Mouse (Mus musculus) kidney, embryonic 15.5 days (tissue): ENCODE data around the gene Sec1. TPM values are rescaled to one million over a fixed set of nuclear protein-coding genes. Genes with fewer than 3 reads are reported as not detected.
"Not testable (repeated sequence)": the region's sequence is repeated elsewhere in the genome, so short reads cannot be mapped to it uniquely, and the experiment has no call there.

Experiments
- ATAC-seq: fragments of 200-750 bp; cut with Nextera tagmentation; replicated peaks from 2 replicates; pipeline ENCODE4 v1.8.0; 2017; ENCODE audit warnings: moderate TSS enrichment; ENCODE audit not compliant: low FRiP score
- H3K27ac ChIP-seq: fragments of 300-500 bp; sonication (generic); 2 replicates; pipeline ENCODE4 v1.5.1; 2015; ENCODE audit warnings: mild to moderate bottlenecking, inconsistent platforms
- H3K27me3 ChIP-seq: fragments of 300-500 bp; sonication (generic); 2 replicates; pipeline ENCODE4 v1.6.1; 2015; ENCODE audit warnings: inconsistent platforms
- H3K36me3 ChIP-seq: fragments of 300-500 bp; sonication (generic); 2 replicates; pipeline ENCODE4 v1.6.1; 2015; ENCODE audit warnings: inconsistent platforms
- H3K4me1 ChIP-seq: fragments of 300-500 bp; sonication (generic); 2 replicates; pipeline ENCODE4 v1.6.1; 2015; ENCODE audit warnings: inconsistent platforms
- H3K4me2 ChIP-seq: fragments of 300-500 bp; sonication (generic); 2 replicates; pipeline ENCODE4 v1.6.1; 2015; ENCODE audit warnings: moderate library complexity, mild to moderate bottlenecking, inconsistent platforms
- H3K4me3 ChIP-seq: fragments of 300-500 bp; sonication (generic); replicated peaks from 2 replicates; pipeline ENCODE4 v1.5.1; 2015; ENCODE audit warnings: mild to moderate bottlenecking, inconsistent platforms
- H3K9ac ChIP-seq: fragments of 300-500 bp; sonication (generic); 2 replicates; pipeline ENCODE4 v1.6.1; 2015; ENCODE audit warnings: mild to moderate bottlenecking, inconsistent platforms
- H3K9me3 ChIP-seq: fragments of 300-500 bp; sonication (generic); replicated peaks from 2 replicates; pipeline ENCODE4 v1.6.1; 2016; ENCODE audit warnings: inconsistent platforms
- WGBS: fragments of 180-500 bp; shearing (Covaris S2); methylation state at CpG from one replicate; pipeline ENCODE4 v1.1.7; 2015; ENCODE audit warnings: mixed read lengths; 5-methylcytosine and 5-hydroxymethylcytosine counted together
- polyA plus RNA-seq: library from polyadenylated mRNA; unstranded; fragments of >200 nt; fragmentation: Nextera tagmentation; extraction: Ambion mirVana; gene quantifications from 2 replicates; pipeline ENCODE4 v1.2.1, GENCODE M21; 2015

Gene Sec1
- polyA plus RNA-seq, 1 experiment from 2014 or later, result 0.29 TPM

DNA sequence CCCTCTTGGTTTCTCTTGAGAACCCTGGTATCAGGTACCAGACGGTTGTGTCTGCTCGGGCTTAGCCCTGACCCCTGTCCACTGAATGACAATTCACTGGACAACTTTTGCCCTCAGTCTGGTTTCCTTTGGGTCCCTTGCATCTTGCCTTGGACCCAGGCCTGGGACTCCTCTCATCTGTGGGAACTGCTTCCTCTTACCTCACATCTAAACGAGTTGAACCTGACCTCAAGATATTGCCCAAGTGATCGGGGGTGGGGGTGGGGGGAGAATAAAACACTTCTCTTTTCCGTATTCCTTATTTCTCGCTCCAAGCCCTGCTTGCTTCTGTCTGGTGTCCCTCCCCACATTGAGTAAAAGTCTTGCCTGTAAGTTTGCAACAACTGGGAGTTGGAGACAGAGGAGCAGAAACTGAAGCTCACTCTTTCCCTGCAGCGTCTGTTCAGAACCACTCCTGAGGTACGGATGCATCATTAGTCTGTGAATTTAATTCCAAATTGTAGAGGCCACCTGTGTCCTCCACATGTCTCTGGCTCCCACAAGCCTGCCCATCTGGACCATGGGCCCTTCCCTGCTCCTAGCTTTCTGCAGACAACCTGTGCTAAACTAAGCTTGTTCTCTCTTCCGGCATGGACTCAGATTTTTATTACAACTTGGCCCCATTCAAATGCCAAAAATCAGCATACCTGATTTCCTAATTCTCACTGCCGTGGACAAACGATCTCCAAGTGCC, 33.3 kb downstream of the Sec1 start:
- 70% methylated on average over 11 of the region's 11 CpGs for WGBS
- no peak overlapping the region for H3K4me3 ChIP-seq
- H3K9me3 ChIP-seq, result no peaks in the 10 kb centered on the region; the same call in 1 of the 2 replicates
- H3K4me1 ChIP-seq, result peaks cover 28% of the 10 kb centered on the region
- H3K27me3 ChIP-seq, result no peaks in the 10 kb centered on the region
- ATAC-seq, result no peak
- no peak overlapping the region for H3K27ac ChIP-seq
- no peaks in the 10 kb centered on the region for H3K36me3 ChIP-seq
- no peak overlapping the region for H3K4me2 ChIP-seq
- no peak overlapping the region for H3K9ac ChIP-seq

DNA sequence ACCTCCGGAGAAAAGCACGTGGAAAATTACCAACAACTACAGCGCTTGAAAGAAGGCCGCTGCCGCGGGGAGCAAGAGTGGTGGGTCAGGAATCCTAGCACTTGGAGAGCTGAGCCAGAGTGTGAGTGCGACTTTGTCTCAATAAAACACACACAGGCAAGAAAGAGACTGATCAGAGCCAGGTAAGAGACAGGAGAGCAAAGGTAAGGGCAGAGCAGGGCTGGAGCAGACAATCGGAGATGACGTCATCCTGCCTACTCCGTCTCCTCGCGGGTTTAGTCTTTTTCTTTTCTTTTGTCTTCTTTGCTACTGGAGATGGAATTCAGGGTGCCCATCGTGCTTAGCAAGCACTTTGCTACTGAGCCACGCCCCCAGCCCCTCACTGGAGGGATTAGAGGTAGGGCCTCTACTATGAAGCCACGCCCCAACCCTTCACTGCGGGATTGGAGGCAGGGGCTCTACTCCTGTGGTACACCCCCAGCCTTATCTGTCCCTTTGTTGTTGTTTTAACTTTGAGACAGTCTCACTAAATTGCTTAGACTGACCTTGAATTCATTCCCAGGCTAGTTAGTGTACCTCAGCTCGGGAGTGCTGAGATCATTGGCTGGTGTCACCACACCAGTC, 39.7 kb downstream of the Sec1 start:
- H3K27ac ChIP-seq, result no peak overlapping the region
- 38% methylated on average over 17 of the region's 17 CpGs for WGBS
- H3K9ac ChIP-seq, result no peak overlapping the region
- H3K9me3 ChIP-seq, result no peaks in the 10 kb centered on the region; the same call in 1 of the 2 replicates
- no peak for ATAC-seq
- peak overlapping the region; percentile 47 for H3K4me2 ChIP-seq
- H3K27me3 ChIP-seq, result no peaks in the 10 kb centered on the region
- no peaks in the 10 kb centered on the region for H3K36me3 ChIP-seq
- H3K4me1 ChIP-seq, result peaks cover 5% of the 10 kb centered on the region; the same call in 1 of the 2 replicates
- no peak overlapping the region for H3K4me3 ChIP-seq

DNA sequence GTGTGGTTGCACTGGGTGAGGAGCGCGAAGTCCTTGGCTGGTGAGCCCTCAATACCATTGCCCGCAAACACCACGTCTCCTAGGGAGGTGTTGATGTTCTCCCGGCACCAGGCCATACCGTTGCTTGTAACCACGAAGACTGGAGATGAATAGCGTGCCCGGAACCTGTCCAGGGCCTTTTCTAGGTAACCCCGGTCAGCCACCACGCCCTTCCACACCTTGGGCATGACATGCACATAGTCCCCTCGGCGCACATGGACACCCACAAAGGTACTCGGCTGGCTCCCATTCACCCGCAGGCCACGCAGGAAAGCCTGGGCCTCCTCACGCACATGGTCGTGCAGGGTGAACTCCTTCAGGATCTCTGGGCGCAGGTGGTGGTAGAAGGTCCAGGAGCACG, 43.7 kb downstream of the Sec1 start:
- H3K9me3 ChIP-seq, ATAC-seq, H3K4me2 ChIP-seq, H3K27me3 ChIP-seq, H3K36me3 ChIP-seq, H3K27ac ChIP-seq, H3K4me3 ChIP-seq, H3K9ac ChIP-seq, H3K4me1 ChIP-seq: not testable (repeated sequence)
- WGBS, result 94% methylated on average over 20 of the region's 20 CpGs

DNA sequence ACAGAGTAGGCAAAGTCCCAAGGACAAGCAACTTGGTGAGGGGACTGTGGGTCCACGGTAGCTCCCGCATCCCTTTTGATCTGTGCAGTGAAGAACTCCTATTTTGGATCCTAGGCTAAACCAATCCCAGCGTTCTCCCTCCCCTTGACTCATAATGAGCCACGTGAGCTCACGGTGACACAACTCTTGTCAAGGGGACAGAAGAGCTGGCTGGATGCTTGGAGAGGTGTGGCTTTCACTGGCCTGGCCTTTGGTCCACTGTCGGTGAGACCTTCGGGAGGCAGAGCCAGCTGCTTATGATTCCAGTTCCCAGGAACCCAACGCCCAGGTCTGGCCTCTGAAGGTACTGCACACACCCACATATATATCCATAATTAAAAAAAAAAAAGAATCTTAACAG, 44.9 kb downstream of the Sec1 start:
- Histone ChIP-seq H3K9ac (no peak overlapping the region), H3K9me3 (no peaks in the 10 kb centered on the region), H3K4me1 (peaks cover 9% of the 10 kb centered on the region), H3K27me3 (no peaks in the 10 kb centered on the region), H3K4me2 (no peak overlapping the region), H3K27ac (no peak overlapping the region), H3K36me3 (no peaks in the 10 kb centered on the region), H3K4me3 (no peak overlapping the region)
- 71% methylated on average over 8 of the region's 8 CpGs for WGBS
- no peak for ATAC-seq

DNA sequence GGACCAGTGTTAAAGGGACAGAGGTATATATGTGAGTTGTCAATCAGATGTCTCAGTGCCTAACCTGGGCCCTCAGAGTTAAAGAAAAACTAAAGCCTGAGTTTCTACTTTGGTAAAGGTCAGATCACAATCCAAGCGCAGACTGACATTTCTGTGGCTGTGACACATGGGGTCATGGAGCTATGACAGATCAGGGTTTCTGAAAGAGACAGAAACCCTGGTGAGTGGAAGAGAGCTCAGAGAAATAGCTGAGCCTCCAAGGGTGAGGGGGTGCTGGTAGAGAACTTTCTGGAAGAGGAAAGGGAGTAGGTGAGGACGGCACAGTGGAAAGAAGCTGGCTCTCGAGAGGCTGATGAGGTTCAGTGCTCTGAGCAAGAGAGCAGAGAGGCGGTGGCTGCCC, 47.5 kb downstream of the Sec1 start:
- WGBS, result 63% methylated on average over 4 of the region's 4 CpGs
- Histone ChIP-seq H3K9me3 (no peaks in the 10 kb centered on the region), H3K27ac (no peak overlapping the region), H3K27me3 (no peaks in the 10 kb centered on the region), H3K36me3 (no peaks in the 10 kb centered on the region), H3K9ac (no peak overlapping the region), H3K4me1 (peaks cover 29% of the 10 kb centered on the region), H3K4me3 (no peak overlapping the region), H3K4me2 (no peak overlapping the region)
- ATAC-seq, result no peak

DNA sequence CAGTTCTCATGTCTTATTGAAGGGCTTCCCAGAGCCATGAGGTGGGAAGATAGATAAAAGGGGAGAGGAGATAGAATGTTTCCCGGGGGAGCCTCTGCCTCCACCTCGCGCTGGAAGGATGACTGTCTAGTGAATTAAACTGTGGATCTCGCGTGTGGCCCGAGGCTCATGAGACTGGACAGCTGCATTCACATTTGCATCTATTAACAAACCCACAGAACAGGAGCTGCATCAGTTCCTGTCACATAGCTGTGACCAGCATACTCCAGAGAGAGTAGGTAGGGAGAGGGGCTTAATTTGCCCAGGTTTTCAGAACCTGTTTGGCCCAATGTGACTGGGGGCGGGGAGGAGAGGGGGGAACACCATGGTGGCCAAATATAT, 48.6 kb downstream of the Sec1 start:
- no peak overlapping the region for H3K27ac ChIP-seq
- 82% methylated on average over 7 of the region's 7 CpGs for WGBS
- H3K36me3 ChIP-seq, result no peaks in the 10 kb centered on the region
- H3K9ac ChIP-seq, result no peak overlapping the region
- no peak for ATAC-seq
- H3K4me2 ChIP-seq, result no peak overlapping the region
- H3K27me3 ChIP-seq, result no peaks in the 10 kb centered on the region
- H3K4me3 ChIP-seq, result no peak overlapping the region
- peaks cover 40% of the 10 kb centered on the region for H3K4me1 ChIP-seq
- no peaks in the 10 kb centered on the region for H3K9me3 ChIP-seq

DNA sequence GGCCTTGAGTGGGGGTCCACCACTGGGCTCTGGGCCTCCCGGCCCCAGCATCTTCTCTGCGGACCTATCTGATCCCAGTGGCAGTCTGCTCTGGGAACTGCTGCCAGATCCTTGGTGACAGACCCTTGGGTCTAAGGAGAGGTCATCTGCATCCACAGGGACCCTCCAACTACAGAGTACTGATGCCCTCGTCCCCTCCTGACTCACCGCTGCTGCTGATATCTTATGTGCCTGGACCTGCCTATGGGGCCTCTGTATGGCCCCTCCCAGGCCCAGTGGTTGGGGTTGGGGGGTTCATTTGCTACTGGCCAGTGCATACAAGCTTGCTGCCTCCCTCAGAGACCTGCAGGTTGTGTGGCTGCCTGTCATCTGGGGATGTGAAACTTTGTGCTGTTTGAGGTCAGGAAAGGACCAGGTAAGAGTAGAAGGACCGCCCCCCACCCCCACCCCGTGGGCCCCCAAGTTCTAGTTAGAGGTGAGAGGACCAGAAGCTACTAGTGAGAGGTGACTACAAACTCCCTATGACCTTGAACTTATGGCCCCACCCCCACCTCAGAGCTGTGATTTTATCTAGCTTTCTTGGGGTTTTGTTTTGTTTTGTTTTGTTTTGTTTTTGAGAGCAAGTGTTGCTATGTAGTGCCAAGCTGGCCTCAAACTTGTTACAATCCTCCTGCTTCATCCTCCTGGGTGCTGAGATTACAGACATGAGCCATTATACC, 49.2 kb downstream of the Sec1 start:
- Histone ChIP-seq H3K27ac (peak overlapping the region; percentile 95), H3K4me1 (peaks cover 45% of the 10 kb centered on the region), H3K4me2 (peak overlapping the region; percentile 76), H3K4me3 (peak overlapping the region; percentile 47), H3K36me3 (no peaks in the 10 kb centered on the region), H3K9ac (peak overlapping the region; percentile 39; the same call in 1 of the 2 replicates), H3K9me3 (no peaks in the 10 kb centered on the region), H3K27me3 (no peaks in the 10 kb centered on the region)
- WGBS, result 71% methylated on average over 6 of the region's 6 CpGs
- ATAC-seq, result no peak

DNA sequence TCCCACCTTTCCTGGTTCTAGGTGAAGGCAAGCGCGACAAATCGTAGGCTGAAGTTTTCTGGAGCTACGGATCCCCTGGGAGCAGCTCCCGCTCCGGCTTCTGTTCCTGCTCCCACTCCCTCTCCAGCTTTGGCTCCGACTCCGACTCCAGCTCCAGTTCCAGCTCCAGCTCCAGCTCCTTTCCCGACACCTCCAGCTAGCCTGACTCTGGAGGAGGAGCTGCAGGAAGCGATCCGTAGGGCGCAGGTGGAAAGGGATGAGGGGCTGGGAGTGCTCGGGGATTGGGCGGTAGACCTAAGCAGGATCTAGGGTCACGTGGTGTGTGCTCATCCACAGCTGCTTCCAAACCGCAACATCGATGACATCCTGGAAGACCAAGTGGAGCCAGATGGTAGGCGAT, 50.0 kb downstream of the Sec1 start:
- Histone ChIP-seq H3K9me3 (no peaks in the 10 kb centered on the region), H3K36me3 (no peaks in the 10 kb centered on the region), H3K9ac (peak overlapping the region; percentile 39), H3K4me2 (peak overlapping the region; percentile 76), H3K27me3 (no peaks in the 10 kb centered on the region), H3K4me1 (peaks cover 54% of the 10 kb centered on the region), H3K27ac (peak overlapping the region; percentile 95), H3K4me3 (peak overlapping the region; percentile 47)
- peak; percentile 13 for ATAC-seq
- WGBS, result 5% methylated on average over 18 of the region's 18 CpGs

DNA sequence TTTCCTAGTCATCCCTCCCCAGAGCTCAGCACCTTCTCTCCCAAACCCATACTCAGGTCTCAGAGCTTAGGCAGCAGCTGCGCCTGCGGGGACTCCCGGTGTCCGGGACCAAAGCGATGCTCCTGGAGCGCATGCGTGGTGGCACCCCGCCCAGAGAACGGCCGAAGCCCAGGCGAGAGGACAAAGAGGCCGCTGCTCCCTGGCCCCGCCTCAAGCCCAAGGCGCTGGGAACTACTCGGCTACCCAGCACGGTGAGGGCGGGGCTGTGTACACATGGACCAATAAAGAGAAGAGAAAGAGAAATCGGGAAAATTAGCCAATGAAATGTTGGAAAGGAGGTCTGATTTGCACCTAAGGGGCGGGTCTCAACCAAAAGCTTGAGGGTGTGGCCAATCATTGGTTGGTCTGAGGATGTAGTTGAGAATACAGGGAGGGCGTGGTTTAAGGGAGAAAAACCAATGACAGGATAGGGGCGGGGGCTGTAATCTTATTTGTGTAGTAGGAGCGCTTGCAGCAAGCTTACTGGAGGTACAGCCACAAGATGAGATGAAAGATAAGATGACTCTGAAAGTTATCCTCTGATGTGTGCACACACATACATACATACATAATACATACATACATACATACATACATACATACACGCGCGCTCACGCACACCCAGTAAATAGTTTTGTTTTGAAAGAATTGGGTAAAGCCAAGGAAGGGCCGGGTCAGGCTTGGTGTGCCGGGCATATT, 50.6 kb downstream of the Sec1 start:
- WGBS, result 2% methylated on average over 28 of the region's 28 CpGs
- ATAC-seq, result peak; percentile 91
- H3K4me1 ChIP-seq, result peaks cover 59% of the 10 kb centered on the region
- H3K36me3 ChIP-seq, result no peaks in the 10 kb centered on the region
- peak overlapping the region; percentile 76 for H3K4me2 ChIP-seq
- peak overlapping the region; percentile 47 for H3K4me3 ChIP-seq
- peak overlapping the region; percentile 61 for H3K9ac ChIP-seq
- H3K27ac ChIP-seq, result peak overlapping the region; percentile 95
- H3K27me3 ChIP-seq, result no peaks in the 10 kb centered on the region
- H3K9me3 ChIP-seq, result no peaks in the 10 kb centered on the region

DNA sequence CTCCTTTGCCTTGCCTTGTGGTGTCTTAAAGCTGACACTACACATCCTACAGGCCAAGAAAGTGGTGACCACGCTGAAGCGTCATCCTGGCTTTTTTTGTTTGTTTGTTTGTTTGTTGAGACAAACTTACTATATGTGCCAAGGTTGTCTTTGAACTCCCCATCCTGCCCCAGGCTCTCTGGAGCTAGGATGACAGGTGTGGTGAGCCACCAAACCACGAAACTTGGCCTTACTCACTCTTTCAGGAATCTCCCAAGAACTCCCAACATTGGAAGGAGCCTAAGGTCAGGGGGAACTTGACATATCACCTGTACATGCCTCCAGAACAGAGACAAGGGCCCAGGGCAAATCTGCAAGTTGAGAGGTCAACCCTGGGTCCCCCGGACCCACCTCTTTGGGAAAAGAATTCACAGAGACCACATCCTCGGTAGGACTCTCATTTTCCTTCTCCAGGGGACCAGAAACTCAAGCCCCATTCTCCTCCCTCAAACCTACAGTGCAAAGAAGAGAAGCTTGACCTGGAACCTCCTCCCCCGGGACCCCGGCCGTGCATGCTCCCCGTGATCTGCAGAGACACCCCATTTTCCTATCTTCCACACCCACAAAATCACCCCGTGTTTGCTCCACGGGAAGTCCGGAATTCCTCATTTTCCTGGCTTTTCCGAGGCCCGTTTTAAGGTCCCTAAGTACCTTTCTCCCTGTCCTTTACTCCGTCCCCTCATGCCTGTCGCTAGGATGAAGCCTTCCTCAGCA, 51.5 kb downstream of the Sec1 start:
- Histone ChIP-seq H3K9ac (peak overlapping the region; percentile 61), H3K9me3 (no peaks in the 10 kb centered on the region), H3K27me3 (no peaks in the 10 kb centered on the region), H3K36me3 (no peaks in the 10 kb centered on the region), H3K4me3 (peak overlapping the region; percentile 47), H3K4me1 (peaks cover 68% of the 10 kb centered on the region), H3K27ac (peak overlapping the region; percentile 95), H3K4me2 (peak overlapping the region; percentile 76)
- ATAC-seq, result no peak
- 31% methylated on average over 16 of the region's 16 CpGs for whole genome bisulfite sequencing

DNA sequence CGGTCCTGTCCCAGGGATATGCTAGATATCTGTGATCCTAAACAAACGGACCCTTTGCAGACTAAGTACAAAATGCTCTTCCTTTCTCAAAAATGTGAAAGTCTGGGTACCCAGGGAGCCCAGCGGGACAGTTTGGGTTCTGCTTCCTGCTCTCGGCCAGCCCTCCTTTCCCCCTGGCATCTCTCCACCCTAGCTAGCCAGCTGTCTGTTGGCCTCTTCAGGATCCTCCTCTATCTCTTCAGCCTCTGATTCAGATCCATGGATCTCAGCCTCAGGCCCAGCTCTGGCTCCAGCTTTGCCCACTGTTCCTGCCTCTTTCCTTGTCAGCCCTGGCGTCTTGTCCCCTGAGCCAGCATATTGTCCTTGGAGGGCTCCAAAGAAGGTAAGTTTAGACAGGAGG, 52.1 kb downstream of the Sec1 start:
- no peak for ATAC-seq
- no peaks in the 10 kb centered on the region for H3K27me3 ChIP-seq

More for the DNA sequence above, 52.1 kb downstream of the Sec1 start:
- H3K4me2 ChIP-seq, result peak overlapping the region; percentile 76
- peak overlapping the region; percentile 47 for H3K4me3 ChIP-seq
- peaks cover 69% of the 10 kb centered on the region for H3K4me1 ChIP-seq
- H3K9me3 ChIP-seq, result no peaks in the 10 kb centered on the region
- peaks cover 2% of the 10 kb centered on the region; the same call in 1 of the 2 replicates for H3K36me3 ChIP-seq
- WGBS, result 76% methylated on average over 5 of the region's 5 CpGs
- peak overlapping the region; percentile 57; the same call in 1 of the 2 replicates for H3K27ac ChIP-seq
- 0 out of 2 replicates have a peak overlapping the region, but pooled peaks have one; percentile 14 for H3K9ac ChIP-seq
